Comparison of ENCODE assay signal across 9 mouse cellular contexts in the genomic region with DNA sequence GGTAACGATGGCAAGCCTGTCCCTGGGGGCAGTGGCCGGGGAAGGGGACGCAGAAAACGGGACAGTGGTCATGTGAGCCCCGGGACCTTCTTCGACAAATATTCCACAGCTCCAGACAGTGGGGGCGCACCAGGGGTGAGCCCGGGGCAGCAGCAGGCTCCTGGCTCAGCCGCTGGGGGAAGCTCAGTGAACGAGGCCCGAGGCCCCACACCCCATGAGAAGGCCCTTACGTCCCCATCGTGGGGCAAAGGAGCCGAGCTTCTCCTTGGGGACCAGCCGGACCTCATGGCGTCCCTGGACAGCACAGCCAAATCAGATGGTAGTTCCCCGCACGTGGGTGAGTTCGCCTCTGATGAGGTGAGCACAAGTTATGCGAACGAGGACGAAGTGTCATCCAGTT. TPM values are rescaled to one million over a fixed set of nuclear protein-coding genes. Genes with fewer than 3 reads are reported as not detected.
A peak's percentile ranks its signal among the peaks of the same experiment; 100 is the strongest.
DNase-seq lines count a peak whose midpoint lies in the region; ATAC-seq and TF ChIP-seq lines count a peak whose summit lies in the region.
"Had no signal": no experiment of that assay in that cellular context is flagged by ENCODE, and none has a peak within 500 bp of the region (broad histone marks: within the 10 kb centered on the region; RNA-seq: fewer than 3 reads in every experiment).

No protein-coding gene starts in this region.

- no peak for TF ChIP-seq POLR2A in ES-Bruce4 (IDR thresholded peaks at IDR 0.05; ENCODE audit: insufficient read depth, low read length)

- H3K4me2 ChIP-seq in heart, embryonic 12.5 days, result peak overlapping the region; percentile 85
- peak overlapping the region; percentile 68 for H3K4me2 ChIP-seq in forebrain, embryonic 16.5 days (ENCODE audit: low read length)

- H3K27me3 ChIP-seq in heart, embryonic 12.5 days (replicated peaks), result peaks cover 29% of the 10 kb centered on the region
- peaks cover 29% of the 10 kb centered on the region for H3K27me3 ChIP-seq in ES-Bruce4 (ENCODE audit: control insufficient read depth, insufficient read depth, low read length, poor library complexity, severe bottlenecking)
- H3K27me3 ChIP-seq in forebrain, embryonic 16.5 days (replicated peaks; ENCODE audit: control insufficient read depth, insufficient read depth, low read length), result no peaks in the 10 kb centered on the region
- H3K27me3 ChIP-seq in midbrain, embryonic 10.5 days (ENCODE audit: low read depth, poor library complexity, severe bottlenecking), result no peaks in the 10 kb centered on the region; the same call in 1 of the 2 replicates

- peaks cover 56% of the 10 kb centered on the region for H3K4me1 ChIP-seq in heart, embryonic 12.5 days (replicated peaks)
- peaks cover 2% of the 10 kb centered on the region for H3K4me1 ChIP-seq in ES-Bruce4 (ENCODE audit: control insufficient read depth, insufficient read depth, low read length)
- peaks cover 28% of the 10 kb centered on the region for H3K4me1 ChIP-seq in forebrain, embryonic 16.5 days (replicated peaks; ENCODE audit: control insufficient read depth, insufficient read depth, low read length)
- peaks cover 85% of the 10 kb centered on the region for H3K4me1 ChIP-seq in midbrain, embryonic 10.5 days

- no peak for TF ChIP-seq EP300 in ES-Bruce4 (IDR thresholded peaks at IDR 0.05; ENCODE audit: insufficient read depth, low read depth, low read length)

- H3K9me3 ChIP-seq in heart, embryonic 12.5 days (replicated peaks), result no peaks in the 10 kb centered on the region
- no peaks in the 10 kb centered on the region for H3K9me3 ChIP-seq in ES-Bruce4 (replicated peaks; ENCODE audit: control insufficient read depth, insufficient read depth, low read length, poor library complexity, severe bottlenecking)
- H3K9me3 ChIP-seq in forebrain, embryonic 16.5 days (ENCODE audit: control insufficient read depth, low read length), result no peaks in the 10 kb centered on the region
- no peaks in the 10 kb centered on the region for H3K9me3 ChIP-seq in midbrain, embryonic 10.5 days (replicated peaks)

- no peak for DNase-seq in heart, adult 18-20 months
- DNase-seq in midbrain, embryonic 10.5 days (ENCODE audit: low spot score), result peak; percentile 63
- no peak for DNase-seq in gastrocnemius, postnatal 14 days
- no peak for DNase-seq in thymus, postnatal 4 days
- DNase-seq in ovary, postnatal 10 days (ENCODE audit: low spot score), result no peak
- DNase-seq: adrenal gland, adult 2 months had no signal

- peak overlapping the region; percentile 93 for H3K9ac ChIP-seq in heart, embryonic 12.5 days
- H3K9ac ChIP-seq in ES-Bruce4 (ENCODE audit: low read depth, poor library complexity, severe bottlenecking), result no peak overlapping the region; the same call in 1 of the 2 replicates
- H3K9ac ChIP-seq in forebrain, embryonic 16.5 days (replicated peaks; ENCODE audit: low read depth, low read length), result peak overlapping the region; percentile 89

- 60% methylated on average over 22 of the region's 22 CpGs for WGBS in heart, embryonic 12.5 days
- 15% methylated on average over 22 of the region's 22 CpGs for WGBS in forebrain, embryonic 16.5 days
- WGBS in midbrain, embryonic 10.5 days, result 25% methylated on average over 22 of the region's 22 CpGs

- no peak for TF ChIP-seq CTCF in ES-Bruce4 (IDR thresholded peaks at IDR 0.05; ENCODE audit: low read depth, low read length)

- H3K27ac ChIP-seq in heart, embryonic 12.5 days (ENCODE audit: poor library complexity, severe bottlenecking), result no peak overlapping the region
- H3K27ac ChIP-seq in ES-Bruce4 (ENCODE audit: insufficient read depth, low read length), result no peak overlapping the region
- H3K27ac ChIP-seq in forebrain, embryonic 16.5 days (ENCODE audit: low read length), result peak overlapping the region; percentile 98
- H3K27ac ChIP-seq in midbrain, embryonic 10.5 days (replicated peaks), result peak overlapping the region; percentile 96

- intact Hi-C loops in gastrocnemius, postnatal 14 days (cut with DNase I; ENCODE audit: low total_unique reads), result no loop called here

- no peak for ATAC-seq in heart, embryonic 12.5 days (ENCODE audit: insufficient number of reproducible peaks, low FRiP score)
- ATAC-seq in forebrain, embryonic 16.5 days, result no peak

- H3K4me3 ChIP-seq in heart, embryonic 12.5 days, result peak overlapping the region; percentile 87
- H3K4me3 ChIP-seq in ES-Bruce4 (ENCODE audit: low read depth, low read length), result peak overlapping the region; percentile 19
- peak overlapping the region; percentile 71 for H3K4me3 ChIP-seq in forebrain, embryonic 16.5 days (replicated peaks; ENCODE audit: low read length)
- H3K4me3 ChIP-seq in midbrain, embryonic 10.5 days, result peak overlapping the region; percentile 98

- peaks cover 26% of the 10 kb centered on the region for H3K36me3 ChIP-seq in heart, embryonic 12.5 days
- H3K36me3 ChIP-seq in ES-Bruce4 (ENCODE audit: control insufficient read depth, insufficient read depth, low read length, poor library complexity, severe bottlenecking), result no peaks in the 10 kb centered on the region
- H3K36me3 ChIP-seq in forebrain, embryonic 16.5 days (ENCODE audit: control insufficient read depth, insufficient read depth), result peaks cover 9% of the 10 kb centered on the region
- H3K36me3 ChIP-seq in midbrain, embryonic 10.5 days, result peaks cover 73% of the 10 kb centered on the region

RNA-seq across cellular contexts. Expression of gene Mn1, which starts 3.7 kb away (rescaled TPM):
- polyA plus RNA-seq in heart, embryonic 12.5 days (2016; fragmentation: Nextera tagmentation; extraction: Ambion mirVana), result 8.0 and 8.2 TPM in 2 replicates
- 10 to 100 TPM; 16.0 to 16.6 TPM for total RNA-seq in heart, adult 18-20 months (2021)
- polyA plus RNA-seq in ES-Bruce4 (2011; ENCODE audit: insufficient read depth, insufficient read length, low read depth, missing spikeins), result 1.9 and 3.2 TPM in 2 replicates
- polyA plus RNA-seq in forebrain, embryonic 16.5 days (2015; fragmentation: Nextera tagmentation; extraction: Ambion mirVana), result 99.6 and 106 TPM in 2 replicates
- polyA plus RNA-seq in midbrain, embryonic 10.5 days (2016; fragmentation: Nextera tagmentation; extraction: Ambion mirVana), result 53.0 and 63.2 TPM in 2 replicates
- 10 to 100 TPM; 33.8 to 58.1 TPM for total RNA-seq in gastrocnemius, postnatal 14 days (2021)

Comparison
In these comparisons a context has a peak if more than half of its experiments do, and no peak if none do; other contexts are left out.
1. H3K27ac ChIP-seq: peak in forebrain, embryonic 16.5 days (single experiment) and midbrain, embryonic 10.5 days (single experiment); none in heart, embryonic 12.5 days (single experiment) and ES-Bruce4 (single experiment).
2. H3K4me3 ChIP-seq: peak in every context shown above with its lines; median percentile 98 in midbrain, embryonic 10.5 days; 87 in heart, embryonic 12.5 days; 71 in forebrain, embryonic 16.5 days; 19 in ES-Bruce4.